In genomic region chr11:79612046-79612600, GRCm38 (mm10) we compare ENCODE assay signal across 17 mouse cellular contexts. TPM values are rescaled to one million over a fixed set of nuclear protein-coding genes. Genes with fewer than 3 reads are reported as not detected.
A peak's percentile ranks its signal among the peaks of the same experiment; 100 is the strongest.
DNase-seq lines count a peak whose midpoint lies in the region; ATAC-seq and TF ChIP-seq lines count a peak whose summit lies in the region.
"Had no signal": no experiment of that assay in that cellular context is flagged by ENCODE, and none has a peak within 500 bp of the region (broad histone marks: within the 10 kb centered on the region; RNA-seq: fewer than 3 reads in every experiment).

No protein-coding gene starts in this region.

- no peak for TF ChIP-seq EP300 in lung, postnatal 0 days (IDR thresholded peaks at IDR 0.05)

- H3K9ac ChIP-seq in lung, postnatal 0 days (replicated peaks; ENCODE audit: low read depth): no peak overlapping the region
- H3K9ac ChIP-seq: liver, postnatal 0 days had no signal

- no peaks in the 10 kb centered on the region for H3K4me1 ChIP-seq in lung, postnatal 0 days (ENCODE audit: insufficient read depth, low read depth, low read length)

- no peak for ATAC-seq in lung, postnatal 0 days

- H3K9me3 ChIP-seq in lung, postnatal 0 days (ENCODE audit: low read length): no peaks in the 10 kb centered on the region
- H3K9me3 ChIP-seq: heart, embryonic 10.5 days; neural tube, embryonic 13.5 days had no signal

- no peaks in the 10 kb centered on the region for H3K27me3 ChIP-seq in lung, postnatal 0 days (replicated peaks; ENCODE audit: insufficient read depth, low read length)
- H3K27me3 ChIP-seq: neural tube, embryonic 13.5 days had no signal

- TF ChIP-seq CTCF in lung, postnatal 0 days (IDR thresholded peaks at IDR 0.05): no peak

- DNase-seq in cerebellum, postnatal 14 days: peak; percentile 28 to 51
- DNase-seq in cerebellum, adult 8-10 months: no peak
- peak; percentile 28 to 33 for DNase-seq in spleen, postnatal 36 days (ENCODE audit: low spot score in 2 of 2)
- no peak for DNase-seq in spleen, adult 12 weeks (ENCODE audit: low spot score)
- peak; percentile 62 to 75 for DNase-seq in thymus, adult 18-20 months
- DNase-seq in frontal cortex, adult 2 months (ENCODE audit: extremely low spot score in 1 of 2, low spot score in 1 of 2): no peak
- no peak for DNase-seq in lung, postnatal 0 days (ENCODE audit: low spot score)
- no peak for DNase-seq in gastrocnemius, postnatal 25 days
- DNase-seq: adrenal gland, postnatal 25 days; gastrocnemius, postnatal 36 days; heart, postnatal 4 days; liver, postnatal 0 days had no signal

- WGBS in lung, postnatal 0 days: 11% methylated on average over 1 of the region's 1 CpGs

- H3K36me3 ChIP-seq in lung, postnatal 0 days (ENCODE audit: insufficient read depth, low read length): no peaks in the 10 kb centered on the region
- H3K36me3 ChIP-seq: heart, embryonic 10.5 days had no signal

- no peak overlapping the region for H3K27ac ChIP-seq in lung, postnatal 0 days (ENCODE audit: low read length)
- H3K27ac ChIP-seq: heart, embryonic 10.5 days; stomach, postnatal 0 days had no signal

- H3K4me2 ChIP-seq in lung, postnatal 0 days (replicated peaks; ENCODE audit: low read depth, low read length): no peak overlapping the region

- H3K4me3 ChIP-seq in lung, postnatal 0 days (ENCODE audit: low read depth, low read length): no peak overlapping the region
- H3K4me3 ChIP-seq: erythroblast, embryonic 14.5 days; left cerebral cortex, adult 2 months; neural tube, embryonic 13.5 days had no signal

RNA-seq across cellular contexts. Expression of gene Rab11fip4, which starts 21.1 kb away (rescaled TPM):
- 128 and 133 TPM in 2 replicates for polyA plus RNA-seq in frontal cortex, adult 2 months (2012; rRNA removed)
- 0.74 and 1.1 TPM in 2 replicates for polyA plus RNA-seq in lung, postnatal 0 days (2015; fragmentation: Nextera tagmentation; extraction: Ambion mirVana)
- 1 to 10 TPM in 1 of 2 experiments, under 1 TPM in 1; 0.99 to 1.8 TPM for total RNA-seq in gastrocnemius, postnatal 25 days (2021)
- polyA plus RNA-seq: erythroblast, embryonic 14.5 days had no signal

Comparison
In these comparisons a context has a peak if more than half of its experiments do, and no peak if none do; other contexts are left out.
1. DNase-seq: peak in cerebellum, postnatal 14 days (2 of 2), spleen, postnatal 36 days (2 of 2) and thymus, adult 18-20 months (2 of 2); none in cerebellum, adult 8-10 months (single experiment), spleen, adult 12 weeks (single experiment), frontal cortex, adult 2 months (0 of 2), lung, postnatal 0 days (single experiment) and gastrocnemius, postnatal 25 days (single experiment).
2. RNA of gene Rab11fip4, which starts 21.1 kb away (polyA plus RNA-seq): 128 to 133 TPM in frontal cortex, adult 2 months; 0.74 to 1.1 TPM in lung, postnatal 0 days; every median in the first group is over 10 times any median in the second.